Mouse (Mus musculus) lung, adult 2 months (tissue): Measurements from ENCODE around the gene Gal3st1. TPM values are rescaled to one million over a fixed set of nuclear protein-coding genes. Genes with fewer than 3 reads are reported as not detected.

Experiments
- DNase-seq: peaks from one replicate; pipeline ENCODE4 v3.0.0; 2022
- H3K4me1 ChIP-seq: fragments of 200-500 bp; 2 replicates; pipeline ENCODE4 v1.6.1; 2011; ENCODE audit warnings: low read length; ENCODE audit not compliant: control insufficient read depth, insufficient read depth
- H3K4me3 ChIP-seq: fragments of 200-500 bp; replicated peaks from 2 replicates; pipeline ENCODE3; 2011; ENCODE audit warnings: low read depth, mild to moderate bottlenecking, control low read depth, low read length; ENCODE audit errors: extremely low read depth
- CTCF ChIP-seq: fragments of 200-500 bp; IDR thresholded peaks from 2 replicates; pipeline ENCODE4 v1.5.1; 2011; ENCODE audit warnings: mild to moderate bottlenecking, low read length, control low read depth; ENCODE audit not compliant: insufficient read depth
- POLR2A ChIP-seq: fragments of 200-500 bp; IDR thresholded peaks from 2 replicates; pipeline ENCODE4 v1.6.1; 2011; ENCODE audit warnings: low read depth, mild to moderate bottlenecking, control low read depth, low read length, borderline replicate concordance; ENCODE audit errors: extremely low read depth
- WGBS: fragments of 180-500 bp; shearing (Covaris S2); methylation state at CpG from one replicate; pipeline ENCODE4 v1.1.7; 2018; 5-methylcytosine and 5-hydroxymethylcytosine counted together
- polyA plus RNA-seq: library from polyadenylated mRNA; depleted of rRNA; stranded (reverse); fragments of >200 nt; gene quantifications from 2 replicates; pipeline ENCODE4 v1.2.3, GENCODE M21; 2012

The Gal3st1 gene
- polyA plus RNA-seq, 1 experiment, result 32.1 TPM

DNA sequence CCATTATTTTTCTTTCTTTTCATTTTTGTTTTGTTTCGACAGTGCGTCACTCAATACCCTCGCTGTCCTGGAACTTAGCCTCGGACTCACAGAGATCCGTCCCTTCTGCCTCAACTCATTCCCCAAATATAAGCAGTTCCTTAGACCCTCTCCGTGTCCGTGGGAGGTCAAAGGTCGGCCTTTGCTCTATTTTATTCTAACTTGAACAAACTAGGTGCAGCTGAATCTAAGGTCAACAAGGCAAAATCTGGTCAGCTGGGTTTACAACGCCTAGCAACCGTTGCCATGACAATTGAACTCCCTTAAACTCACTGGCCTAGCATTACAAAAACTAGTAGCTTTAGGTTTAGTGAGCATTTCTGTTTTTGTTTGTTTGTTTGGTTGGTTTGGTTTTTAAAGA is 20.3 kb upstream of the Gal3st1 start:
- no peak for TF ChIP-seq POLR2A
- no peak for TF ChIP-seq CTCF
- Histone ChIP-seq H3K4me3 (peak overlapping the region; percentile 30), H3K4me1 (peaks cover 4% of the 10 kb centered on the region; the same call in 1 of the 2 replicates)
- DNase-seq, result no peak
- WGBS, result 81% methylated on average over 10 of the region's 10 CpGs

DNA sequence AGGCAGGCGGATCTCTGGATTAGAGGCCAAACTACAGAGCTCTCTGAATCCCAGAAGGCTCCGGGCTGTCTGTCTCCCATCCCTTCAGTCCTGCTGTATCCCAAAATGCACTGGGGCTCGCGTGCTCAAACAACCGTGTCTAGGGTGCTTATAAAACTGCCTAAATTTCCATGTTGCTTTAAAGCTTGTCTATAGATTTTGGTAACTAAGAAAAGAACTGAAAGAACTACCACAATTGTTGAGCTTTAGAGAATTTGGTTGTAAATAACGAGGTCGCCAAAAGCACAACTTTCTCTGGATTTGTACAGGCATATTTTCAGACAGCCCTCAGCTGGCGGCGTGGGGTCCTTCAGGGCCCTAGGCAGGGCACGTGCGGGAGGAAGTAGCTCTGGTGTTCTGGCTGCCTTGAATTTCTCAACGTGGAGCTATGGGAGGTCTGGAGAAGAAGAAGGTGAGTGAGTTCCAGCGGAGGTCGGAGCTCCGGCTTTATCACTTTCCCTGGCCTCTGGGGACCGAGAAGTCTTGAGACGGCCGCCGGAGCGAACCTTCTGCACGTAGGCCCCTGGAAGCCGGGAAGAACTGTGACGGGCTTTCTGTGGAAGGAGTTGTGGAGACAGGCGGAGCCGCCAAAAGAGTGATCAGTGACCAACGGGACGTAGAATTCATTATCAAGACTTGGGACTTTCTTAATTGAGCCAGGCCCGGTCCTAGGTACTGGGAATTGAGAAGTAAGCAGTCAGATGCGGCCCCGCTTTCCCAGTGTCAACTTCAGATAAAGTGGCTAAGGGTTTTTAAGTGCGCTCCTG is 19.6 kb upstream of the Gal3st1 start, which contains the start of gene Pes1:
TSS of gene Pes1 (plus strand) at position 366 of the 806 bp plus-strand sequence.
- Histone ChIP-seq H3K4me3 (peak within 1 kb of the TSS; percentile 81), H3K4me1 (peaks cover 4% of the 10 kb centered on the region; the same call in 1 of the 2 replicates)
- WGBS, result under 1% methylated on average over 31 of the region's 31 CpGs
- no peak for TF ChIP-seq CTCF
- TF ChIP-seq POLR2A, result peak; percentile 60; the same call in 1 of the 2 replicates
- peak; percentile 79 for DNase-seq

DNA sequence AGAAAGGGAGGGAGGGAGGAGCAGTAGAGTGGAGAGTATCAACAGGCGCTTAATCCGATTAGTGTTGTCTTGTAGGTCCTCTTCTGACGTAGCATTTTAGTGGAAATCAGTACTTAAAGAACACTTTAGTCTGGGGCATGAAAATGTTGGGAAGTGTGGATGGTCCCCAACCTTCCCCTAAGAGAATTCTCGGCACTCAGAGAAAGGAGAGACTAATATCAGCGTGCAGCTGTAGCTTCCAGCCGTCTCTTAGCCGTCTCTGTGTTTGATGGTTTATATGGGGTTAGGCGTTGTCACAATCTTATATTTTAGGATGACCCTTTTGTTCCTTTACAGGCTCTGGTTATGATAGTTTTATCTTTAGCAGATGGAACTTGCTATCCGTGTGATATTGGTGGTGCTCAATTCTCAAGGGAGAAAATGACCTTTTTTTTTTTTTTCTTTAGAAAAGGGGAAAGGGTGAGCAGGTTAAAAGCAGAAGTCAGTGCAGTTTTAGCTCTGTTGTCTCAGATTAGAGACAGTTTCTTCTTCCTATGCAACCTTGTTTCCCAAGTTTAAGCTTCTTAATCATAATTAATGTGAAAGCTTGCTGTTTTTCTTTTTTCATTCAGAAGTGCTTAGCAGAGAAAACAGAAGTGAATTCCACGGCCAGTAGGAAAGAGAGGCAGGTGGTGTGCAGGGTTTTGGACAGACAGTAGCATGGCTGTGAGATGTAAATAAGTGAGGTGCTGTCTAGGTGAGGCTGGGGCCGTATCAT is 18.8 kb upstream of the Gal3st1 start:
- Histone ChIP-seq H3K4me1 (peaks cover 4% of the 10 kb centered on the region; the same call in 1 of the 2 replicates), H3K4me3 (peak overlapping the region; percentile 81)
- TF ChIP-seq CTCF (no peak), POLR2A (no peak)
- no peak for DNase-seq
- 10% methylated on average over 11 of the region's 11 CpGs for WGBS

DNA sequence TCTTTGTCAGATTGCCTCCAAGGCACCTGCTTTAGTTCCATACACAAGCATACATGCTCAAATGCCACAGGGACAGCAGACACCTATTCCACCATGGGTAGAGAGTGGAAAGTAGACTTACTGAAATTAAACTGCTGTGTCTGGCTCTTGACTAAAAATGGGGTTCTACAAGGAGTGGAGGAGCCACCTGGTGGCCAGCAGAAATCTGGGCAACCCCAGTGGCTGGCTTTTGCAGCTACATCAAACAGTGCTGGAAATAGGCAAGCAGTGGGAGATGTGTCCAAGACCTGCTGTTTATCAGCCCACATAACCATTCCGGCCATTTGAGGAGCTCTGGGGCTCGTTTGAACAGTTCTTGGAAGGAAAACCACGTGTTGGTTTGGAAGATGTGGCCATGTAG is 13.6 kb upstream of the Gal3st1 start:
- peaks cover 3% of the 10 kb centered on the region; the same call in 1 of the 2 replicates for H3K4me1 ChIP-seq
- TF ChIP-seq CTCF (peak; percentile 33; the same call in 1 of the 2 replicates), POLR2A (no peak)
- WGBS, result 74% methylated on average over 3 of the region's 3 CpGs
- no peak for DNase-seq
- no peak overlapping the region for H3K4me3 ChIP-seq

DNA sequence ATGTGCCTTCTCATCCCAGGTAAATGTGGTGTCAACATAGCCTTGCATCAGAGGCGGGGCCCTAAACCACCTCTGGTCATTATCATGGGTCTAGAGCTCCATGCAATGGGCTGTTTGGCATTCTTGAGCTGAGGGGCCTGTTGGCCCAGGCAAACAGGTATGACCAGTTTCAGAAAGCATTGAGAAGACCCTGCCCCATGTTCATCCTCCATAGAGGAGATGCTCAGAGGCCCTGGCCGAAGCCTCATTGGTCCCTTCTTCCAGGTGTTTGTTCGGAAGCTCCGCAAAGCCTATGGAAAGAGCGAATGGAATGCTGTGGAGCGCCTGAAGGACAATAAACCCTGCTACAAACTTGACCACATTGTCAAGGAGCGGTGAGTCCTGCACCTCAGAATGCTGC is 13.1 kb upstream of the Gal3st1 start:
- no peak for DNase-seq
- H3K4me1 ChIP-seq, result no peaks in the 10 kb centered on the region; the same call in 1 of the 2 replicates
- no peak overlapping the region for H3K4me3 ChIP-seq
- WGBS, result 94% methylated on average over 7 of the region's 7 CpGs
- TF ChIP-seq CTCF, result no peak
- TF ChIP-seq POLR2A, result no peak

DNA sequence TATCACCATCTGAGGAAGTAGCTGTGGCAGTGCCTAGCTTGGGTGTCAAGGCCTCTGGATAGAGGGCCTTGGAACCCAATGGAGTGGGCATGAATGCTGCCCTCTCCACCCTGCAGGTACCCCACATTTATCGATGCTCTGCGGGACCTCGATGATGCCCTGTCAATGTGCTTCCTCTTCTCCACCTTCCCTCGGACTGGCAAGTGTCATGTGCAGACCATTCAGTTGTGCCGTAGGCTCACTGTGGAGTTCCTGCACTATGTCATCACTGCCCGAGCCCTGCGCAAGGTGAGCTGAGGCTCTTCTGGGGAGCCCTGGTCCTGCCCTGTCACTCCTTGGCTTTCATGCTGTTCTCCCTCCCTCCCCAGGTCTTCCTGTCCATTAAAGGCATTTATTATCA is 10.4 kb upstream of the Gal3st1 start:
- Histone ChIP-seq H3K4me3 (no peak overlapping the region), H3K4me1 (no peaks in the 10 kb centered on the region)
- 95% methylated on average over 7 of the region's 7 CpGs for WGBS
- no peak for DNase-seq
- no peak for TF ChIP-seq POLR2A
- TF ChIP-seq CTCF, result no peak

DNA sequence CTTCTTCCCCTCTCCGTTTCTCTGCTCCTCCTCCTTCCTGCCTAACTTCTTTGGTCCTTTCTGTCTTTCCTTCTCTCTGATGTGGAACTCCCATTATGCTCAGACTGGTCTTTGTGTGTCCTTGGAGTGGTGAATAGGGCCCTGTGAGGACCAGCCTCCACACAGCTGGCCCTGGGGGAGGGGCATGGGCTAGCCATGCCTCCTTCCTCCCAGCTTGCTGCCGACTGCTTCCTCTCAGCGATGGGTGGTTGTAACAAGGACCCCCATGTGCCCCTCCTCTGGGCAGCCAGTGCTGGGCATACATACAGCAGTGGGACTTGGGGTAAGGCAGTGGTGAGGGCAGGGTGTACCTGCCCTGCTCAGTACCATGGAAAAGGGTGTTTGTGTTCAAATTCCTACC is 9.1 kb upstream of the Gal3st1 start:
- TF ChIP-seq CTCF, result no peak
- Histone ChIP-seq H3K4me1 (no peaks in the 10 kb centered on the region), H3K4me3 (no peak overlapping the region)
- DNase-seq, result no peak
- 74% methylated on average over 3 of the region's 3 CpGs for WGBS

DNA sequence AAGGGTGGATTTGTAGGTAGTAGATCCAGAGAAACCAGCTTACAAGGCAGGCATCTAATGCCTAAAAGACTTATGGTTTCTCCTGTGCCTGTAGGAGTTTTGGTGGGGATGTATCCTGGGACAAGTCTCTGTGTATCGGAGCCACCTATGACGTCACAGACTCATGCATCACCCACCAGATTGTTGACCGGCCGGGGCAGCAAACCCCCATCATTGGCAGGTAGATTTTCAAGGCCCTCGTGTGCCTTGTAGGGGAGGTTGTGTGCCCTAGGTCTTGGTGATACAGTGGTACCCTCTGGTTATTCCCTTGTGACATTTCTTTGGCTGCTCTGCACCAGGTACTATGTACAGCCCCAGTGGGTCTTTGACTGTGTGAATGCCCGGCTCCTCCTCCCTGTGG is 6.8 kb upstream of the Gal3st1 start, which contains the start of gene 4930556J24Rik:
TSS of gene 4930556J24Rik (minus strand) at position 101 of the 400 bp plus-strand sequence.
- TF ChIP-seq POLR2A (no peak), CTCF (no peak)
- H3K4me3 ChIP-seq, result no peak within 1 kb of the TSS
- H3K4me1 ChIP-seq, result no peaks in the 10 kb centered on the region
- WGBS, result 94% methylated on average over 6 of the region's 6 CpGs
- no peak for DNase-seq

DNA sequence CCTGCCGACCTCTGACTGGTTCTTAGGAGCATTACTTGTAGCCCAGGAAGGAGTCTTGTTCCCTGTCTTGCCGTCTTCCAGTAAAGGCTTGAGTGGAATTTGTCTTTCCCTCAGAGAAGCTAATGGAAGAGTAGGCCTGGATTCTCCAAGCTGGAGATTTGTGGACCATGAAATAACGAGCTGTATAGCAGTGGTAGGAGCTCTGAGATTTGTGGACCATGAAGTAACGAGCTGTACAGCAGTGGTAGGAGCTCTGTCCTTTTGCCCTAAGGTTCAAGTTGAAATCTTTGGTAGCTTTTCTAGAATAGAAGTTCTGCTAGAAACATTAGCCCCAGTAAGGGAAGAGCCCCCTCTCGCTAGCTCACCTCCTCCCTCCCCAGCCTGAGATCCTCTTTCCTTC is 5.0 kb upstream of the Gal3st1 start:
- Histone ChIP-seq H3K4me1 (no peaks in the 10 kb centered on the region), H3K4me3 (no peak overlapping the region)
- 96% methylated on average over 5 of the region's 5 CpGs for WGBS
- TF ChIP-seq CTCF, result no peak
- TF ChIP-seq POLR2A, result no peak
- DNase-seq, result no peak
